14 mouse cellular contexts compared by ENCODE assay signal in genomic region chr3:156903925-156904576, GRCm38 (mm10).
A peak's percentile ranks its signal among the peaks of the same experiment; 100 is the strongest.
DNase-seq lines count a peak whose midpoint lies in the region; TF ChIP-seq lines count a peak whose summit lies in the region.
"Had no signal": no experiment of that assay in that cellular context is flagged by ENCODE, and none has a peak within 500 bp of the region (broad histone marks: within the 10 kb centered on the region; RNA-seq: fewer than 3 reads in every experiment).

No protein-coding gene starts in this region.

- WGBS in olfactory bulb, adult 2 months, result 18% methylated on average over 9 of the region's 9 CpGs

- TF ChIP-seq CTCF in layer of hippocampus, adult 2 months (conservative IDR thresholded peaks at IDR 0.05), result no peak
- no peak for TF ChIP-seq CTCF in olfactory bulb, adult 2 months (IDR thresholded peaks at IDR 0.05; ENCODE audit: insufficient read depth, low read depth, low read length)

- peak in 1 of 2 experiments; percentile 34 for DNase-seq in layer of hippocampus, adult 2 months (ENCODE audit: low spot score in 2 of 2)
- DNase-seq in layer of hippocampus, postnatal 25 days (ENCODE audit: extremely low spot score in 1 of 2, low spot score in 1 of 2), result no peak
- peak; percentile 34 for DNase-seq in brain, embryonic 18.5 days (ENCODE audit: low read depth, low spot score)
- DNase-seq in layer of hippocampus, adult 9-11 months, result peak; percentile 35
- DNase-seq in adrenal gland, postnatal 36 days, result no peak
- no peak for DNase-seq in testis, postnatal 10 days (ENCODE audit: low spot score)
- no peak for DNase-seq in gastrocnemius, adult 8-10 months (ENCODE audit: low spot score in 2 of 2)
- DNase-seq: adrenal gland, postnatal 10 days; cerebellum, adult 9-11 months; lung, embryonic 14.5 days; spleen, adult 18-20 months had no signal

- TF ChIP-seq POLR2A in olfactory bulb, adult 2 months (IDR thresholded peaks at IDR 0.05; ENCODE audit: insufficient read depth, low read depth, low read length), result no peak

- 0 out of 2 replicates have a peak, but pooled peaks cover 2% of the 10 kb centered on the region for H3K4me1 ChIP-seq in olfactory bulb, adult 2 months (ENCODE audit: control insufficient read depth, insufficient read depth, low read length)
- H3K4me1 ChIP-seq: limb, embryonic 12.5 days had no signal

- no peak overlapping the region for H3K4me3 ChIP-seq in layer of hippocampus, adult 2 months
- no peak overlapping the region for H3K4me3 ChIP-seq in olfactory bulb, adult 2 months (ENCODE audit: insufficient read depth, low read depth, low read length)
- H3K4me3 ChIP-seq: limb, embryonic 12.5 days had no signal

- H3K27ac ChIP-seq in layer of hippocampus, adult 2 months, result peak overlapping the region; percentile 67; the same call in 1 of the 2 replicates
- H3K27ac ChIP-seq in olfactory bulb, adult 2 months (ENCODE audit: insufficient read depth, low read depth, low read length), result peak overlapping the region; percentile 67
- H3K27ac ChIP-seq: kidney, postnatal 0 days; limb, embryonic 12.5 days had no signal

Comparison
In these comparisons a context has a peak if more than half of its experiments do, and no peak if none do; other contexts are left out.
1. DNase-seq: peak in brain, embryonic 18.5 days (single experiment) and layer of hippocampus, adult 9-11 months (single experiment); none in layer of hippocampus, postnatal 25 days (0 of 2), adrenal gland, postnatal 36 days (0 of 2), testis, postnatal 10 days (single experiment) and gastrocnemius, adult 8-10 months (0 of 2).